Mouse (Mus musculus): ENCODE data around the gene Gm4744. TPM values are rescaled to one million over a fixed set of nuclear protein-coding genes. Genes with fewer than 3 reads are reported as not detected.
"Not testable (repeated sequence)": the region's sequence is repeated elsewhere in the genome, so short reads cannot be mapped to it uniquely, and the experiment has no call there.

Gm4744 gene
- not detected in 2 replicates for polyA plus RNA-seq (2012; rRNA removed)

DNA sequence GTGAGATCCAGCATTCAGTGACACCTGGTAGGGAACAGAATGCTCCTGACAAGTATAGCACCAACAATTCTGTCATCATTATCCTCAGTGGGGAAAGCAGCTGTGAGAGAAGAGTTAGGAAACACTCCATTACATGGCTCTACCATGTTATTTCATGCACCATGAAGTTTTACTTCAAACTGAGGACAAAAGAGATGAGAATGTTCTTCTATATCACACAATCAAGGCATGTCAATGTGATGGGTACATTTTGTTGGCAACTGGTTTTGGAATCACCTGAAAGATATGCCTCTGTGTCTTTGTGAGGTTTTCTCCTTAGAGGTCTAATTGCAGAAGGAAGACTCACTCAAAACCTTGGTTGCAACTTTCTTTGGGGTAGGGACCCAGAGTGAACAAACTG lies at the start of gene Gm4744:
TSS of gene Gm4744 (minus strand) at position 101 of the 400 bp plus-strand sequence.
- Histone ChIP-seq H3K27ac (ENCODE audit: control insufficient read depth, insufficient read depth, low read depth, low read length) (no peak within 1 kb of the TSS), H3K27me3 (ENCODE audit: control insufficient read depth, insufficient read depth, low read length) (no peaks in the 10 kb centered on the region), H3K4me3 (ENCODE audit: control insufficient read depth, low read depth, low read length) (no peak within 1 kb of the TSS), H3K4me1 (ENCODE audit: control insufficient read depth, insufficient read depth, low read length) (no peaks in the 10 kb centered on the region), H3K36me3 (ENCODE audit: control insufficient read depth, insufficient read depth, low read length) (no peaks in the 10 kb centered on the region)
- TF ChIP-seq POLR2A (IDR thresholded peaks at IDR 0.05; ENCODE audit: control insufficient read depth, low read depth, low read length), result no peak
- no peak for TF ChIP-seq CTCF (IDR thresholded peaks at IDR 0.05; ENCODE audit: control insufficient read depth, insufficient read depth, insufficient replicate concordance, low read depth, low read length)

DNA sequence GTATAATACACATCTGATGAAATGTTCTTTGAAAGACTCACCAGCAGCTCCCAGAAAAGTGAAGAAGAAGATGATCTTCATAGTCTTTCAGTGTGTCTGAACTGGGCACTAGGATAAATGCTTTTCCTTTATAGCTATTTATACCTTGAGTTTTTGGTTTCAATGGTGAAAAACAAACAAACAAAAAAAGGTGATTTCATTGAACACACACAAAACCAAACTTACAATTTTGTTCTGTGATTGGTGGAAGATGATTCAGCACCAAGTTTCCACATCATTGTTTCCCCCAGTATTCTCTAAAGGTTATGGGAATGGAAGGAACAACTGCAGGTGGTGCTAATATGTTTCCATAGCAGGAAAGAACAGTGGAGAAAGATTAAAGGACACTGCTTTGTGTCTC lies 47.7 kb upstream of the Gm4744 start, which contains the start of gene Gm2663:
TSS of gene Gm2663 (minus strand) at position 101 of the 400 bp plus-strand sequence.
- not testable (repeated sequence) for H3K4me1 ChIP-seq (ENCODE audit: control insufficient read depth, insufficient read depth, low read length); H3K36me3 ChIP-seq (ENCODE audit: control insufficient read depth, insufficient read depth, low read length); H3K27me3 ChIP-seq (ENCODE audit: control insufficient read depth, insufficient read depth, low read length); H3K27ac ChIP-seq (ENCODE audit: control insufficient read depth, insufficient read depth, low read depth, low read length); H3K4me3 ChIP-seq (ENCODE audit: control insufficient read depth, low read depth, low read length)

DNA sequence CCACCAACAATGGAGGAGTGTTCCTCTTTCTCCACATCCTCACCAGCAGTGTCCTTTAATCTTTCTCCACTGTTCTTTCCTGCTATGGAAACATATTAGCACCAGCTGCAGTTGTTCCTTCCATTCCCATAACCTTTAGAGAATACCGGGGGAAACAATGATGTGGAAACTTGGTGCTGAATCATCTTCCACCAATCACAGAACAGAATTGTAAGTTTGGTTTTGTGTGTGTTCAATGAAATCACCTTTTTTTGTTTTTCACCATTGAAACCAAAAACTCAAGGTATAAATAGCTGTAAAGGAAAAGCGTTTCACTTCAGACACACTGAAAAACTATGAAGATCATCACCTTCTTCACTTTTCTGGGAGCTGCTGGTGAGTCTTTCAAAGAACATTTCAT lies 12.8 kb upstream of the Gm4744 start, which contains the start of gene 1810009J06Rik:
TSS of gene 1810009J06Rik (plus strand) at position 301 of the 400 bp plus-strand sequence.
- not testable (repeated sequence) for H3K4me3 ChIP-seq (ENCODE audit: control insufficient read depth, low read depth, low read length); H3K4me1 ChIP-seq (ENCODE audit: control insufficient read depth, insufficient read depth, low read length); H3K27me3 ChIP-seq (ENCODE audit: control insufficient read depth, insufficient read depth, low read length); H3K36me3 ChIP-seq (ENCODE audit: control insufficient read depth, insufficient read depth, low read length); H3K27ac ChIP-seq (ENCODE audit: control insufficient read depth, insufficient read depth, low read depth, low read length)

DNA sequence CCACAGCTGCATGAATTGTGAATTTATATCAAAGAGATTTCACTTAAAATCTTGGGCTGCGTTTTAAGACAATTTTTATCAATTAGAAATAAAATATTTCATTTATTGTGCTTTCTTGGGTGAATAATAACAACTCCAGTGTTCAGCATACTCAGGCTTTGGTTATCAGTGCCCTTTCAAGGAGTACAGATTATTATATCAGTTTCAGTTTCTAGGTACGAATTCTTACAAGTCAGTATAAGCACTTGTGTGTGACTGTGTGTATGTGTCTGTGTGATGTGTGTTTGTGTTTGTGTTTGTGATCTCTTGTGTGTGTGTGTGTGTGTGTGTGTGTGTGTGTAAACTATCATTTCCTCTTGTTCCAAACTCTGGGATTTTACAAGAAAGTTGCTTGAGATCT lies 2.0 kb upstream of the Gm4744 start:
- Histone ChIP-seq H3K36me3 (ENCODE audit: control insufficient read depth, insufficient read depth, low read length) (no peaks in the 10 kb centered on the region), H3K4me3 (ENCODE audit: control insufficient read depth, low read depth, low read length) (no peak overlapping the region), H3K27ac (ENCODE audit: control insufficient read depth, insufficient read depth, low read depth, low read length) (no peak overlapping the region), H3K4me1 (ENCODE audit: control insufficient read depth, insufficient read depth, low read length) (no peaks in the 10 kb centered on the region), H3K27me3 (ENCODE audit: control insufficient read depth, insufficient read depth, low read length) (no peaks in the 10 kb centered on the region)
- TF ChIP-seq CTCF (IDR thresholded peaks at IDR 0.05; ENCODE audit: control insufficient read depth, insufficient read depth, insufficient replicate concordance, low read depth, low read length) (no peak), POLR2A (IDR thresholded peaks at IDR 0.05; ENCODE audit: control insufficient read depth, low read depth, low read length) (no peak)

DNA sequence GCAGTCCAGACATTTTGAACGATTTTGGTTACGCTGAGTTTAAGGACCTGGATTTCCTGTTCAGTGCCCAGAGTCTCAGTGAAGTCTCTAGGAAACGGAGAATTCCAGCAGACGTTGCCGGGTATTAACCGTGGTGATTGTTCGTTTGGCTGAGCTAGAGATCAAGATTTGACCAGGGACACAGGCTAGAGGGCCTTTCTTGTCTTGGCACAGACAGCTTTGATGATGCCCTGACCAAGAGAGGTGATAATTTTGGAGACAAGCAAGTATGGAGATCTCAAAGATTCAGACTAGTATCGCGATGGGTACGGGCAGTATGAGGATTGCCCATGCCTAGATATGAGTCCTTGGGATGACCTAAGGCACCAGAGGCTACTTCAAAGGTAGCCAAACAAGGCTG lies 11.2 kb downstream of the Gm4744 start, which contains the start of gene 1700074P13Rik:
TSS of gene 1700074P13Rik (minus strand) at position 101 of the 400 bp plus-strand sequence.
- no peaks in the 10 kb centered on the region for H3K27me3 ChIP-seq (ENCODE audit: control insufficient read depth, insufficient read depth, low read length)
- peak within 1 kb of the TSS; percentile 94 for H3K4me3 ChIP-seq (ENCODE audit: control insufficient read depth, low read depth, low read length)
- peak within 1 kb of the TSS; percentile 99 for H3K27ac ChIP-seq (ENCODE audit: control insufficient read depth, insufficient read depth, low read depth, low read length)
- H3K36me3 ChIP-seq (ENCODE audit: control insufficient read depth, insufficient read depth, low read length), result no peaks in the 10 kb centered on the region; the same call in 1 of the 2 replicates
- H3K4me1 ChIP-seq (ENCODE audit: control insufficient read depth, insufficient read depth, low read length), result no peaks in the 10 kb centered on the region
- TF ChIP-seq CTCF (IDR thresholded peaks at IDR 0.05; ENCODE audit: control insufficient read depth, insufficient read depth, insufficient replicate concordance, low read depth, low read length) (no peak), POLR2A (IDR thresholded peaks at IDR 0.05; ENCODE audit: control insufficient read depth, low read depth, low read length) (no peak)

DNA sequence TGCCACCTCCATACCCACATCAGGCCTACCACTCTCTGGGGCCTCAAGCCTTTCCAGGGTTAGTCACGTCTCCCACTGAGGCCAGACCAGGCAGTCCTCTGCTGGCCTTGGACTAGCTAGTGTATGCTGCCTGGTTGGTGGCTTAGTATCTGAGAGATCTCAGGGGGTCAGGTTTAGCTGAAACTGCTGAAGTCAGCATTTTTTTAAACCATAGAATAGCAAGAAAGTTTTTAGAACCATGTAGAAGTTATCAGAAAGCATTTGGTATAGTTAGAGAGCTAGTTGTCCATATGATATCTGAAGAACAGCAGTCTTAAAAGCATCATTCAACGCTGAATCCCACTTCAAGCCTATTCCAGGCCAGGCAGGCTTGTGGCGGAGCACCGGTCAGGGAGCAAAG lies 31.7 kb downstream of the Gm4744 start:
- no peak overlapping the region for H3K27ac ChIP-seq (ENCODE audit: control insufficient read depth, insufficient read depth, low read depth, low read length)
- no peak overlapping the region for H3K4me3 ChIP-seq (ENCODE audit: control insufficient read depth, low read depth, low read length)
- no peaks in the 10 kb centered on the region for H3K4me1 ChIP-seq (ENCODE audit: control insufficient read depth, insufficient read depth, low read length)
- no peaks in the 10 kb centered on the region for H3K36me3 ChIP-seq (ENCODE audit: control insufficient read depth, insufficient read depth, low read length)
- no peaks in the 10 kb centered on the region for H3K27me3 ChIP-seq (ENCODE audit: control insufficient read depth, insufficient read depth, low read length)
- no peak for TF ChIP-seq POLR2A (IDR thresholded peaks at IDR 0.05; ENCODE audit: control insufficient read depth, low read depth, low read length)
- no peak for TF ChIP-seq CTCF (IDR thresholded peaks at IDR 0.05; ENCODE audit: control insufficient read depth, insufficient read depth, insufficient replicate concordance, low read depth, low read length)

DNA sequence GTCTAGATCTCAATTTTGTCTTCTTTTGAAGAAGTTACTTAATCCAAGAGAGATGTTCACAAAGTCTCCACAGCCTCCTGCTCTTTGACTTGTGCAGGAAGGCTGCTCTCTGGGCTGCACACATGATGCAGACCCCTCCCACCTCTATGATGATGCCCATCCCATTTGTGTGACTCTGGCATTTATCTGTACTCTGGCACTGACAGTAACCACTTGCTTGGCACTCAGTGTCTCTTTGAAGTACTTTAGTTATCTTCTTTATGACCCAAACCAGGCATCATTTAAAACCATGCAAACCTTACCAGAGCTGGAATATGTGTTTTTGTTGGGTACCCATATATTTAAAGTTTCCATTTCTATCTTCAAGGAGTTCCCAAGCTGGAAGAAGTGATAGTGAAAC lies 51.4 kb downstream of the Gm4744 start, which contains the start of gene Prss58:
TSS of gene Prss58 (minus strand) at position 101 of the 400 bp plus-strand sequence.
- H3K27ac ChIP-seq (ENCODE audit: control insufficient read depth, insufficient read depth, low read depth, low read length), result no peak within 1 kb of the TSS
- H3K36me3 ChIP-seq (ENCODE audit: control insufficient read depth, insufficient read depth, low read length), result no peaks in the 10 kb centered on the region
- peak within 1 kb of the TSS; percentile 35; the same call in 1 of the 2 replicates for H3K4me3 ChIP-seq (ENCODE audit: control insufficient read depth, low read depth, low read length)

More for the DNA sequence above, 51.4 kb downstream of the Gm4744 start, which contains the start of gene Prss58:
- no peaks in the 10 kb centered on the region for H3K27me3 ChIP-seq (ENCODE audit: control insufficient read depth, insufficient read depth, low read length)
- TF ChIP-seq CTCF (IDR thresholded peaks at IDR 0.05; ENCODE audit: control insufficient read depth, insufficient read depth, insufficient replicate concordance, low read depth, low read length) (no peak), POLR2A (IDR thresholded peaks at IDR 0.05; ENCODE audit: control insufficient read depth, low read depth, low read length) (no peak; the same call in 1 of the 2 replicates)
- H3K4me1 ChIP-seq (ENCODE audit: control insufficient read depth, insufficient read depth, low read length), result no peaks in the 10 kb centered on the region

Other genes with a start within 250 kb of the Gm4744 start
- gene Moxd2, start 64.4 kb downstream of the Gm4744 start, polyA plus RNA-seq (2012; rRNA removed), result 0.10 and 0.13 TPM in 2 replicates
- 104 and 129 TPM in 2 replicates for gene Prss58, start 51.5 kb downstream of the Gm4744 start, polyA plus RNA-seq (2012; rRNA removed)
- 344 and 468 TPM in 2 replicates for gene 1700074P13Rik, start 11.3 kb downstream of the Gm4744 start, polyA plus RNA-seq (2012; rRNA removed)
- not detected in 2 replicates for gene 1810009J06Rik, start 12.9 kb upstream of the Gm4744 start, polyA plus RNA-seq (2012; rRNA removed)
- not detected in 2 replicates for gene Gm2663, start 47.6 kb upstream of the Gm4744 start, polyA plus RNA-seq (2012; rRNA removed)
- 0.29 and 0.41 TPM in 2 replicates for gene 2210010C04Rik, start 83.6 kb upstream of the Gm4744 start, polyA plus RNA-seq (2012; rRNA removed)

Data from testis, adult 2 months (tissue).